Mouse (Mus musculus) c-Kit-positive CD71-positive TER-119-negative erythroid progenitor cells, embryonic 14.5 days (primary cell): ENCODE results near the gene Cep57l1.

ENCODE experiments used
- DNase-seq: peaks from one replicate; pipeline ENCODE4 v3.0.0-alpha.2; 2013; ENCODE audit warnings: low read depth

Gene Cep57l1

GRCm38 (mm10) chr10:41816516-41816915 is 6.8 kb upstream of the Cep57l1 start:
- no peak for DNase-seq

GRCm38 (mm10) chr10:41814305-41814853 is 4.7 kb upstream of the Cep57l1 start:
- DNase-seq = no peak

- DNase-seq = no peak
These were observed 2.9 kb upstream of the Cep57l1 start for GRCm38 (mm10) chr10:41812566-41812965.

- DNase-seq = no peak
These were observed 1.1 kb upstream of the Cep57l1 start for GRCm38 (mm10) chr10:41810564-41811455.

DNA sequence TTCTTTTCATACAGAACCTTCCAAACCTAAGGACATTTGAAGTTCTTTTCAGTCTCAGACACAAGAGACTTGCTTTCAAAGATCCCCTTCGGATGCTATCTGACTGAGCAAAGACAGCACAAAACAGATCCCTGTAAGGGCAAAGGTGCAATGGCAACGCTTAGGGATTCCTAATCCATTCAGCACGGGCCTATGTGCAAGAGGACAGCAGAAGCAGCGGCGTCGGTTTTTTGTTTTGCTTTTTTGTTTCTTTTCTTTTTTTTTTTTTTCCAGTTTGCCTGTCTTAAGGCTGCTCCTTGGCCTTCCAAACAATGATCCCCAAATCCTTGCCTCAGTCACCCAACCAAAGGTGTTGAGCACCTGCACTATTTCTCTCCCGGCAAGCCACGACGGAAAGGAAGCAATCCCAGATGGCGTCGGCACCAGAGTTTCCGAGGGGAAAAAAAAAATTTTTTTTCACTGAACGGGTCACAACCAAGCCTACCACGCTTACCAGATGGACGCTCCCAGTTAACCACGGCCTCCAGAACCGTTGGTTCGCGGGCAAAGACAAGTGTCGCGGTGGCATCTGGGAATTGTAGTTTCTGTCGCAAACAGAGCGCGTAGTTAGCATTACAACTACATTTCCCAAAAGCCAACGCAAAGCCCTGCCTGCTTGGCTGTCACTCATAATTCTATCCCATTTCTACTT is 446 bp downstream of the Cep57l1 start:
- DNase-seq = peak; percentile 86

GRCm38 (mm10) chr10:41805729-41806355 is 3.8 kb downstream of the Cep57l1 start:
- DNase-seq = no peak

DNA sequence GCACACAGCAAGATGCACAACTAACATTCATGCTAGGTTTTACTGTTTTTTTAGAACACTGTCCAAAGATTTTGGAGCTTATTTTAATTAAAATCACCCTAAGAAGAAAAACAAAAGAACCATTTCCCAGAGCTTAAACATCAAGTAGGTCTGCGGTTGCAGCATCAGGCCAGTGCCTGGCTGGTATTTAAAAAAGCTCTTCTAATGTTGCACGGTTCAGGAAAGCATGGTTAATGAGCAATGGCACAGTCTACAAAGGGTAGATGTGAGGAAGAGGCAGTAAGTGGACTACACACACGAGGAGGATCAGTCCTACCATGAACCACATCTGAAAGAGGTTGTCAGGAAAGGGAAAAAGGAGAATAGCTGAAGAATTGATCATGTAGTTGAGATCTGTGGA is 5.0 kb downstream of the Cep57l1 start:
- DNase-seq = no peak

DNA sequence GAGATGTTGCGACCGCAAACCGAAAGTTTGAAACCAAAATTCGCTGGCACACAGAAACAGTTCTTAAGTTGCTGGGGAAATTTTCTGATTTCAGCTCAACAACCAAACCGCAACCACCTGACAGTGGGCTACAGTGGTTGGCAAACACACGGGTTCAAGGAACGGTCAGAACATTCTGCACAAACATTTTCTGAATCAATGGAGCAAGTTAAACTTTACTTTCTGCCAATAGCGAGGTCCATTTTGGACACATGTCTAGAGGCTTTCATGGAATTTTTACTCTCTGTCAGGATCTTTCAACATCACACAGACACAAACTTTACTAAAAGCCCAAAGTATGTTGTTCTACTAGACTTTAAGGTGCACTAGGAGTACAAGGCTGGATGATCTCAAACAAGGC is 6.2 kb downstream of the Cep57l1 start:
- no peak for DNase-seq

- no peak for DNase-seq
These were observed 12.4 kb downstream of the Cep57l1 start for GRCm38 (mm10) chr10:41797253-41797652.

DNA sequence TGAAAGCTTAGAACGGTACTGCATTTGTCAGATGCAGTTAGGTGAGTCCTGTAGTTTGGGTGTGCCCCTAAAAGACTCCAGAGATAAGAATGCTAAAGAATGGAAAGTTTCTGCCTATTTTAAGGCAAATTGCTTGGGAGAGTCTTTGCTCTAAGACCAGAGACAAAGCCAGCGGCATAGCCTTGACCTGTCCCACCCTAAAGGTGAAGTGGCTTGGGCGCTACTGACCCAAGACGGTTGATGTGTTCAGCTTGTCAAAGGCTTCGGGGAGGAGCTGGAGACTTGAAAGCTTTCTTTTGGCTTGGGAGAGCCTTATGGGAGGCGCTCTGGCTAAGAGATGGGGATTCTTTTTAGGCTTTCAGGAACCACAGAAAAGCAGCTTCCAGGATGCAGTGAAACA is 17.3 kb downstream of the Cep57l1 start:
- no peak for DNase-seq

DNA sequence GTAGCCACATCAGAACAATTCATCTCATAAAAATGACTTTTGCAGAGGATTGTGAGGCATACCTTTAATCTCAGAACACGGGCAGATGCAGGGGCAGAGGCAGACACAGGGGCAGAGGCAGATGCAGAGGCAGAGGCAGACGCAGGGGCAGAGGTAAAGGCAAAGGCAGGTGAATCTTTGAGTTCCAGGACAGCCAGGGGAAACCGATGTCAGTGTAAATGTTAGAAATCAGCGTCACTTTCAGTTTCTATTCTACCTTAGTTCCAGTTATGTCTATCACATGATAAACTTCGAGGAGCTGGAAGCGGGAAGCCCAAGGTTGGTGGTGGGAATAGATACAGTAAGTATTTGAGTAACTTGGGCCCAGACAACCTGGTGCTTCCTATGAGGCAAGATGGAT is 42.4 kb downstream of the Cep57l1 start:
- no peak for DNase-seq

- no peak for DNase-seq
These were observed 43.4 kb downstream of the Cep57l1 start for GRCm38 (mm10) chr10:41766280-41766679.

DNA sequence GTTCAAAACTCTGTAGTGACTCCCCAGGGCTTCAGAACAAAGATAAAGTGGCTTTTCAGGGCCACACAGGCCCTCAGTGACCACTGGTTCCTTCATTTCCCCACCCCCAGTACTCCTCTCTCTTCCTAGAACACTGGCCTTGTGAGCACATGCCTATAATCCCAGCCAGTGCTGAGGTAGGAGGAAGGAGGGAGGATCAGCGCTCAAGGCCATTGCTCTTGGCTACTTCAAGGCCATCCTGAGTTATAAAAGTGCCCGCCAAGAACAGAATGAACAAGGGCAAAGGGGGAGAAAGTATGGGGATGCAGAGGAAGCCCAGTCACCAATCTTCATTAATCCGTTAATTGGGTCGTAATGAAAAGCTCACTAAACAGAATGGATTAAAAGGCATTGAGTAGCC is 44.1 kb downstream of the Cep57l1 start:
- DNase-seq = no peak

DNA sequence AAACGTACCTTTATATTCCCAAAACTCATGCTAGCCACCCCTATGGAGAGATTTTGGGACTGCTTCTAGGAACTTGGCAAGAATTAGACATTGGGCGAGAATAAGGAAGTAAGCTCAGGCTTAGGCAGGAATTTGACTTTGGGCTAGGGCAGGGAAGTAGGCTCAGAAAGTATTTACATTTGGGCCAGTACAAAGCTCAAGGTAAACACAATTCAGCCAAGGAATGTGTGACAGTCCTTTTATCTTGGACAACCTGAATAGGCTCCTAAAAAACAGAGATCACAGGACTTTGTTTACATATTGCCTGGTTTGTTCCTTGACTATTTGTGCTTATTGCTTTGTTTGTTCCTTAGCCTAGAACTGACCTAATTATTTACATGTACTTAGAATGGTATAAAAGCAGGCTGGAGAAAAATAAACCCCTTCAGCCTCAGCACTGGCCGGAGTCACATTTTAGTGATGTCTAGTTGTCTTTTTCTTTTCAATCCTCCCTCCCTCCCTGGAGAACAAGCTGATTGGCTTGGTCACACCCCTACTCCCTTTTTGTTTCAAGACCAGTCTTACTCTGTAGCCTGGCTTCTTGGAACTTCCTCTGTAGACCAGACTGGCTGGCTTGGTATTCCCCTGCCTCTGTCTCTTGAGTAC is 45.8 kb downstream of the Cep57l1 start:
- no peak for DNase-seq

- DNase-seq = no peak
These were observed 48.8 kb downstream of the Cep57l1 start for GRCm38 (mm10) chr10:41760866-41761265.

- no peak for DNase-seq
These were observed 51.6 kb downstream of the Cep57l1 start for GRCm38 (mm10) chr10:41758041-41758440.

DNA sequence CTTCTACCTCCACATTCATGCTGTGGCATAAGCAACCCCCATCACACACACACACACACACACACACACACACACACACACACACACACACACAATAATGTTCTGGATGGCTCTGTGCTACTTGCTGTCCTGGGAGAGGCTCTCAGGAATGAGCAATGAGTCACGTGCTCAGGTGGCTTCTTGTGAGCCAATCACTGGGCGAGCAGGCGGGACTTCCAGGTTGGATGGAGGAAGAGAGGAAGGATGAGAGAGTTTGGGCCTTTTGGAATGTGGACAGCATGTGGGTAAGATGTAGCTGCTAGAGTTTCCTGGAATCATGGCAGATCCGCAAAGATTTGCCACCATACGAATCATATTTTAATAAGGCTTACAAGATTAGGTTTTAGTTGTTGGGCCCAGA is 52.4 kb downstream of the Cep57l1 start:
- DNase-seq = no peak

DNA sequence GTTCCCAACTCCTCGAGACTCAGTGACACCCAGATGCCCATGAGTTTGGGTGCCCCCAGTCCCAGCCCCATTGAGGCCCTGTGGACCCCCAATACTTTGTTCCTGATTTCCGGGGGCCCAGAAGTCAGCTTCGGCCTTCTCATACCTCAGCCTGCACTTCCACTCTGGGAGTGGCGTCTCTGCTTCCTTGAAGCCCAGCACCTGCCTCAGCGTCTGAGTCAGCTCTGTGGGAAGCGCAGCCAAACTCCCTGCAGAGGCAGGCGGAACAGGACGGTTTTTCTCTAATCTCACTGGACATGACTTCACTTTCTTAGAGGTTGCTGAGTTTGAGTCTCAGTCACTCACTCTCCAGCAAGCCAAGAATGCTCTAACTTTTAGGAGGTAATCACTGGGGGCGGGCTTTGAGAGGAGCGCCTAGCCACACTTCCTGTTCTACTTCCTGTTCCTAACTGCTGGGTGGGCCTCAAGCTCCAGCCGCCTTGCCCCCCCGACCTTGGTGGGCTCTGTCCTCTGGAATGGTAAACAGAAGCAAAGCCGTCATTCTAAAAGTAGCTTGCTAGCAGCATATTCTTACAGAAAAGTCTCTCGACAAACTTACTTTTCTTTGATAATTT is 57.7 kb downstream of the Cep57l1 start:
- no peak for DNase-seq

- DNase-seq = no peak
These were observed 60.4 kb downstream of the Cep57l1 start for GRCm38 (mm10) chr10:41749306-41749705.

GRCm38 (mm10) chr10:41746554-41746953 is 63.1 kb downstream of the Cep57l1 start:
- no peak for DNase-seq

DNA sequence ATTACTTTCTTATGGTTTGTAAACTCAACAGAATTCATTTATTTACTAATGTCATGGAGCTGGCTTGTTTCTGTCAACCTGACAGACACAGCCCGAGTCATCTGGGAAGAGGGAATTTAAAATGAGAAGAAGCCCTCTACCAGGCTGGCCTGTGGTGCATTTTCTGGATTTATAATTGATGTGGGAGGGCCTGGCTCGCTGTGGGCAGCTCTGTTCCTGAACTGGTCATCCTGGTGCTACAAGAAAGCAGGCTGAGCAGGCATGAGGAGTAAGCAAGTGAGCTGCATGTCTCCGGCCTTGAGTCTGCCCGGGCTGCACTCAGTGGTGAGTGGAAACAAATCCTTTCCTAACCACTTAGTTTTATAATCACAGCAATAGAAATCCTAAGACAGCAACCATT is 65.7 kb downstream of the Cep57l1 start:
- no peak for DNase-seq

DNA sequence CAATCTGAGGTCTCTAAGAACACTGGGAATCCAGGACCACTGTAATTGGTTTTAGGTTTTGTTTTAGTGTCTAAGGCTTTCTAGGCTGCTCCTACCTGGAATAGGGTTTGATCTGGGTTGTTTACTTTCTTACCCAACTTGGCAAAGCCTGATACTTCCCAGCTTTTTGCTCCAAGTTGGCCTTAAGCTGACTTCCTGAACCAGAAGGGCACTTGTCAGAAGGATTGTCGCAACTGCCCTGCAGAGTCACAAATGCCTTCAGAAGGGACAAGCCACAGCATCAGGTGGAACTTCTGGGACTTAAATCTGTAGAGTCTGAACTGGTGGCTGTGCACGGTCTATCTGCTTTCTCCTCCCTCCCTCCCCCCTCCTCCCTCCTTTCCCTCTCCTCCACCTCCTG is 69.5 kb downstream of the Cep57l1 start:
- DNase-seq = no peak
